Mouse (Mus musculus): ENCODE data around the gene Tada2b. TPM values are rescaled to one million over a fixed set of nuclear protein-coding genes. Genes with fewer than 3 reads are reported as not detected.

The Tada2b gene
- total and polyA plus RNA-seq, 3 experiments, result 12.6 to 16.8 (median 15.5) TPM

GRCm38 (mm10) chr5:36457706-36458105 is 26.4 kb downstream of the Tada2b start:
- ATAC-seq (ENCODE audit: extremely low read depth, insufficient number of reproducible peaks, low FRiP score, poor library complexity, severe bottlenecking), result no peak
- H3K4me1 ChIP-seq (ENCODE audit: insufficient read depth, low read depth, low read length), result peaks cover 10% of the 10 kb centered on the region
- TF ChIP-seq GATA2 (IDR thresholded peaks at IDR 0.05; ENCODE audit: borderline replicate concordance, low read depth, low read length) (no peak), GATA1 (IDR thresholded peaks at IDR 0.05; ENCODE audit: borderline replicate concordance, low read length) (no peak), TAL1 (conservative IDR thresholded peaks at IDR 0.05; ENCODE audit: low read depth, low read length) (no peak), POLR2AphosphoS5 (IDR thresholded peaks at IDR 0.05; ENCODE audit: insufficient replicate concordance, low read depth, low read length) (no peak)

GRCm38 (mm10) chr5:36452821-36453220 is 31.3 kb downstream of the Tada2b start:
- no peaks in the 10 kb centered on the region for H3K9me3 ChIP-seq (replicated peaks)
- H3K36me3 ChIP-seq (replicated peaks), result no peaks in the 10 kb centered on the region
- TF ChIP-seq POLR2AphosphoS5 (IDR thresholded peaks at IDR 0.05; ENCODE audit: insufficient replicate concordance, low read depth, low read length) (no peak), TAL1 (conservative IDR thresholded peaks at IDR 0.05; ENCODE audit: low read depth, low read length) (no peak), GATA1 (IDR thresholded peaks at IDR 0.05; ENCODE audit: borderline replicate concordance, low read length) (no peak), GATA2 (IDR thresholded peaks at IDR 0.05; ENCODE audit: borderline replicate concordance, low read depth, low read length) (no peak), CTCF (IDR thresholded peaks at IDR 0.05; ENCODE audit: low read depth, low read length) (no peak)
- H3K4me3 ChIP-seq (ENCODE audit: low read depth, low read length), result no peak overlapping the region
- no peaks in the 10 kb centered on the region for H3K4me1 ChIP-seq (ENCODE audit: insufficient read depth, low read depth, low read length)
- ATAC-seq (ENCODE audit: extremely low read depth, insufficient number of reproducible peaks, low FRiP score, poor library complexity, severe bottlenecking), result no peak
- DNase-seq (ENCODE audit: low spot score), result no peak
- H3K27me3 ChIP-seq (ENCODE audit: insufficient read depth, low read length), result peaks cover 35% of the 10 kb centered on the region

More at GRCm38 (mm10) chr5:36457706-36458105, 26.4 kb downstream of the Tada2b start:
- Histone ChIP-seq H3K27me3 (ENCODE audit: insufficient read depth, low read length) (peaks cover 21% of the 10 kb centered on the region), H3K9me3 (replicated peaks) (no peaks in the 10 kb centered on the region), H3K4me3 (ENCODE audit: low read depth, low read length) (no peak overlapping the region), H3K36me3 (replicated peaks) (no peaks in the 10 kb centered on the region)
- DNase-seq (ENCODE audit: low spot score), result no peak

GRCm38 (mm10) chr5:36451872-36452389 is 32.2 kb downstream of the Tada2b start:
- TF ChIP-seq CTCF (IDR thresholded peaks at IDR 0.05; ENCODE audit: low read depth, low read length) (no peak), GATA2 (IDR thresholded peaks at IDR 0.05; ENCODE audit: borderline replicate concordance, low read depth, low read length) (no peak), TAL1 (conservative IDR thresholded peaks at IDR 0.05; ENCODE audit: low read depth, low read length) (no peak), GATA1 (IDR thresholded peaks at IDR 0.05; ENCODE audit: borderline replicate concordance, low read length) (no peak)
- Histone ChIP-seq H3K4me1 (ENCODE audit: insufficient read depth, low read depth, low read length) (no peaks in the 10 kb centered on the region), H3K36me3 (replicated peaks) (no peaks in the 10 kb centered on the region), H3K9me3 (replicated peaks) (no peaks in the 10 kb centered on the region), H3K4me3 (ENCODE audit: low read depth, low read length) (no peak overlapping the region), H3K27me3 (ENCODE audit: insufficient read depth, low read length) (peaks cover 33% of the 10 kb centered on the region)
- ATAC-seq (ENCODE audit: extremely low read depth, insufficient number of reproducible peaks, low FRiP score, poor library complexity, severe bottlenecking) (no peak), DNase-seq (ENCODE audit: low spot score) (no peak)

- ATAC-seq (ENCODE audit: extremely low read depth, insufficient number of reproducible peaks, low FRiP score, poor library complexity, severe bottlenecking), result no peak
- H3K9me3 ChIP-seq (replicated peaks), result no peaks in the 10 kb centered on the region
- TF ChIP-seq POLR2AphosphoS5 (IDR thresholded peaks at IDR 0.05; ENCODE audit: insufficient replicate concordance, low read depth, low read length) (no peak), GATA1 (IDR thresholded peaks at IDR 0.05; ENCODE audit: borderline replicate concordance, low read length) (no peak), GATA2 (IDR thresholded peaks at IDR 0.05; ENCODE audit: borderline replicate concordance, low read depth, low read length) (no peak), TAL1 (conservative IDR thresholded peaks at IDR 0.05; ENCODE audit: low read depth, low read length) (no peak), CTCF (IDR thresholded peaks at IDR 0.05; ENCODE audit: low read depth, low read length) (no peak)
- peaks cover 29% of the 10 kb centered on the region for H3K27me3 ChIP-seq (ENCODE audit: insufficient read depth, low read length)
- DNase-seq (ENCODE audit: low spot score), result no peak
- no peaks in the 10 kb centered on the region for H3K4me1 ChIP-seq (ENCODE audit: insufficient read depth, low read depth, low read length)
- H3K36me3 ChIP-seq (replicated peaks), result no peaks in the 10 kb centered on the region
- H3K4me3 ChIP-seq (ENCODE audit: low read depth, low read length), result no peak overlapping the region
These were observed 33.0 kb downstream of the Tada2b start for GRCm38 (mm10) chr5:36451119-36451518.

- no peaks in the 10 kb centered on the region for H3K4me1 ChIP-seq (ENCODE audit: insufficient read depth, low read depth, low read length)
- no peaks in the 10 kb centered on the region for H3K36me3 ChIP-seq (replicated peaks)
- ATAC-seq (ENCODE audit: extremely low read depth, insufficient number of reproducible peaks, low FRiP score, poor library complexity, severe bottlenecking) (no peak), DNase-seq (ENCODE audit: low spot score) (no peak)
- no peaks in the 10 kb centered on the region for H3K9me3 ChIP-seq (replicated peaks)
- H3K27me3 ChIP-seq (ENCODE audit: insufficient read depth, low read length), result peaks cover 33% of the 10 kb centered on the region
- H3K4me3 ChIP-seq (ENCODE audit: low read depth, low read length), result no peak overlapping the region
- TF ChIP-seq TAL1 (conservative IDR thresholded peaks at IDR 0.05; ENCODE audit: low read depth, low read length) (no peak), POLR2AphosphoS5 (IDR thresholded peaks at IDR 0.05; ENCODE audit: insufficient replicate concordance, low read depth, low read length) (no peak), GATA2 (IDR thresholded peaks at IDR 0.05; ENCODE audit: borderline replicate concordance, low read depth, low read length) (no peak), GATA1 (IDR thresholded peaks at IDR 0.05; ENCODE audit: borderline replicate concordance, low read length) (no peak)
These were observed 34.3 kb downstream of the Tada2b start for GRCm38 (mm10) chr5:36449710-36450358.

- no peak for TF ChIP-seq CTCF (IDR thresholded peaks at IDR 0.05; ENCODE audit: low read depth, low read length)
- TF ChIP-seq GATA1 (IDR thresholded peaks at IDR 0.05; ENCODE audit: borderline replicate concordance, low read length), result no peak
- no peak for TF ChIP-seq POLR2AphosphoS5 (IDR thresholded peaks at IDR 0.05; ENCODE audit: insufficient replicate concordance, low read depth, low read length)
- TF ChIP-seq GATA2 (IDR thresholded peaks at IDR 0.05; ENCODE audit: borderline replicate concordance, low read depth, low read length), result no peak
- no peak for TF ChIP-seq TAL1 (conservative IDR thresholded peaks at IDR 0.05; ENCODE audit: low read depth, low read length)
- Histone ChIP-seq H3K27me3 (ENCODE audit: insufficient read depth, low read length) (peaks cover 40% of the 10 kb centered on the region), H3K4me3 (ENCODE audit: low read depth, low read length) (no peak overlapping the region), H3K36me3 (replicated peaks) (no peaks in the 10 kb centered on the region), H3K9me3 (replicated peaks) (no peaks in the 10 kb centered on the region), H3K4me1 (ENCODE audit: insufficient read depth, low read depth, low read length) (no peaks in the 10 kb centered on the region)
- DNase-seq (ENCODE audit: low spot score) (no peak), ATAC-seq (ENCODE audit: extremely low read depth, insufficient number of reproducible peaks, low FRiP score, poor library complexity, severe bottlenecking) (no peak)
These were observed 36.2 kb downstream of the Tada2b start for GRCm38 (mm10) chr5:36447872-36448271.
